Mouse (Mus musculus) cerebellum, adult 2 months (tissue): ENCODE measurements at regions not wholly inside any gene's neighbourhood (a gene's known extent, or its start where the extent isn't known, plus 50 kb on each side); places are given as distances from the start of the nearest gene placed in this dataset.

Experiments
- DNase-seq, 2 experiments: peaks; one replicate each; pipeline ENCODE4 v3.0.0; 2021
- H3K27ac ChIP-seq: fragments of 200-500 bp; 2 replicates; pipeline ENCODE4 v1.5.1; 2012; ENCODE audit warnings: low read length, control low read depth, inconsistent platforms; ENCODE audit not compliant: insufficient read depth
- H3K27me3 ChIP-seq: fragments of 200-500 bp; 2 replicates; pipeline ENCODE4 v1.6.1; 2012; ENCODE audit warnings: inconsistent platforms, mild to moderate bottlenecking, low read length, moderate library complexity; ENCODE audit not compliant: control insufficient read depth, insufficient read depth
- H3K4me1 ChIP-seq: fragments of 200-500 bp; 2 replicates; pipeline ENCODE4 v1.6.1; 2011; ENCODE audit warnings: low read length; ENCODE audit not compliant: control insufficient read depth, insufficient read depth
- H3K4me3 ChIP-seq: fragments of 200-500 bp; replicated peaks from 2 replicates; pipeline ENCODE3; 2011; ENCODE audit warnings: mild to moderate bottlenecking, low read depth, low read length, control low read depth; ENCODE audit not compliant: insufficient read depth
- CTCF ChIP-seq: fragments of 200-500 bp; IDR thresholded peaks from 2 replicates; pipeline ENCODE4 v1.5.1; 2011; ENCODE audit warnings: low read depth, mild to moderate bottlenecking, control low read depth, low read length, moderate library complexity, borderline replicate concordance; ENCODE audit not compliant: insufficient read depth
- POLR2A ChIP-seq: fragments of 200-500 bp; IDR thresholded peaks from 2 replicates; pipeline ENCODE4 v1.6.1; 2011; ENCODE audit warnings: low read length, control low read depth, borderline replicate concordance; ENCODE audit not compliant: insufficient read depth
- WGBS: fragments of 180-500 bp; shearing (Covaris S2); methylation state at CpG from one replicate; pipeline ENCODE4 v1.1.7; 2018; 5-methylcytosine and 5-hydroxymethylcytosine counted together

GRCm38 (mm10) chr12:39880309-39880708 lies 157.5 kb downstream of the Arl4a start:
- Histone ChIP-seq H3K27ac (no peak overlapping the region), H3K27me3 (no peaks in the 10 kb centered on the region), H3K4me1 (no peaks in the 10 kb centered on the region), H3K4me3 (no peak overlapping the region)
- no peak for TF ChIP-seq CTCF
- TF ChIP-seq POLR2A = no peak
- no peak for DNase-seq
- 87% methylated on average over 1 of the region's 1 CpGs for WGBS

GRCm38 (mm10) chr12:39873917-39874316 lies 163.9 kb downstream of the Arl4a start:
- H3K27me3 ChIP-seq = no peaks in the 10 kb centered on the region
- DNase-seq = no peak
- no peaks in the 10 kb centered on the region for H3K4me1 ChIP-seq
- H3K4me3 ChIP-seq = no peak overlapping the region
- no peak overlapping the region for H3K27ac ChIP-seq
- WGBS = 87% methylated on average over 6 of the region's 6 CpGs
- no peak for TF ChIP-seq CTCF
- TF ChIP-seq POLR2A = no peak

GRCm38 (mm10) chr12:39861797-39862196 lies 176.0 kb downstream of the Arl4a start:
- DNase-seq = no peak
- Histone ChIP-seq H3K27ac (no peak overlapping the region), H3K4me1 (no peaks in the 10 kb centered on the region), H3K27me3 (no peaks in the 10 kb centered on the region), H3K4me3 (no peak overlapping the region)
- WGBS = 90% methylated on average over 1 of the region's 1 CpGs
- TF ChIP-seq CTCF (no peak), POLR2A (no peak)

GRCm38 (mm10) chr12:39851610-39852009 lies 186.2 kb downstream of the Arl4a start:
- Histone ChIP-seq H3K4me3 (no peak overlapping the region), H3K27ac (no peak overlapping the region), H3K4me1 (no peaks in the 10 kb centered on the region), H3K27me3 (no peaks in the 10 kb centered on the region)
- DNase-seq = no peak
- TF ChIP-seq CTCF = no peak
- TF ChIP-seq POLR2A = no peak
- 91% methylated on average over 6 of the region's 6 CpGs for WGBS

GRCm38 (mm10) chr12:39849346-39850058 lies 188.3 kb downstream of the Arl4a start:
- no peaks in the 10 kb centered on the region for H3K4me1 ChIP-seq
- TF ChIP-seq CTCF (no peak), POLR2A (no peak)
- no peaks in the 10 kb centered on the region for H3K27me3 ChIP-seq
- 87% methylated on average over 3 of the region's 3 CpGs for WGBS
- H3K4me3 ChIP-seq = no peak overlapping the region
- DNase-seq = no peak
- H3K27ac ChIP-seq = no peak overlapping the region

- no peak overlapping the region for H3K27ac ChIP-seq
- H3K27me3 ChIP-seq = no peaks in the 10 kb centered on the region
- no peaks in the 10 kb centered on the region for H3K4me1 ChIP-seq
- 72% methylated on average over 2 of the region's 2 CpGs for WGBS
- DNase-seq = no peak
- no peak for TF ChIP-seq CTCF
- no peak for TF ChIP-seq POLR2A
- H3K4me3 ChIP-seq = no peak overlapping the region
Measured at GRCm38 (mm10) chr12:39840615-39841014, 197.2 kb downstream of the Arl4a start.

GRCm38 (mm10) chr12:39840179-39840578 lies 197.6 kb downstream of the Arl4a start:
- Histone ChIP-seq H3K4me3 (no peak overlapping the region), H3K27me3 (no peaks in the 10 kb centered on the region), H3K4me1 (no peaks in the 10 kb centered on the region), H3K27ac (no peak overlapping the region)
- peak in 1 of 2 experiments; percentile 34 for DNase-seq
- WGBS = 67% methylated on average over 1 of the region's 1 CpGs
- TF ChIP-seq CTCF (no peak), POLR2A (no peak)

GRCm38 (mm10) chr12:39831079-39831478 lies 206.7 kb downstream of the Arl4a start:
- no peak for TF ChIP-seq POLR2A
- no peak for TF ChIP-seq CTCF
- Histone ChIP-seq H3K27me3 (no peaks in the 10 kb centered on the region), H3K27ac (no peak overlapping the region), H3K4me3 (no peak overlapping the region), H3K4me1 (no peaks in the 10 kb centered on the region)
- WGBS = 61% methylated on average over 7 of the region's 7 CpGs
- DNase-seq = no peak
